Mouse (Mus musculus) limb, embryonic 14.5 days (tissue): ENCODE measurements around the gene Med15. TPM values are rescaled to one million over a fixed set of nuclear protein-coding genes. Genes with fewer than 3 reads are reported as not detected.

Source experiments
- ATAC-seq: fragments of 200-750 bp; cut with Nextera tagmentation; 2 replicates; pipeline ENCODE4 v1.8.0; 2017; ENCODE audit warnings: low read depth, moderate number of reproducible peaks, moderate TSS enrichment; ENCODE audit not compliant: low FRiP score
- DNase-seq: peaks from one replicate; pipeline ENCODE4 v3.0.0-alpha.2; 2015; ENCODE audit warnings: low spot score
- H3K27ac ChIP-seq: fragments of 300-500 bp; sonication (generic); replicated peaks from 2 replicates; pipeline ENCODE4 v1.5.1; 2014; ENCODE audit warnings: low read depth, mild to moderate bottlenecking, low read length, moderate library complexity, mixed read lengths
- H3K27me3 ChIP-seq: fragments of 300-500 bp; sonication (generic); 2 replicates; pipeline ENCODE4 v1.6.1; 2014; ENCODE audit warnings: low read length, mixed read lengths; ENCODE audit not compliant: control insufficient read depth, insufficient read depth
- H3K36me3 ChIP-seq: fragments of 300-500 bp; sonication (generic); 2 replicates; pipeline ENCODE4 v1.6.1; 2014; ENCODE audit warnings: mild to moderate bottlenecking, low read length, moderate library complexity, mixed read lengths; ENCODE audit not compliant: control insufficient read depth, insufficient read depth
- H3K4me1 ChIP-seq: fragments of 300-500 bp; sonication (generic); 2 replicates; pipeline ENCODE4 v1.6.1; 2014; ENCODE audit warnings: antibody characterized with exemption, low read length, mixed read lengths; ENCODE audit not compliant: control insufficient read depth, insufficient read depth
- H3K4me2 ChIP-seq: fragments of 300-500 bp; sonication (generic); replicated peaks from 2 replicates; pipeline ENCODE4 v1.6.1; 2014; ENCODE audit warnings: low read depth, mild to moderate bottlenecking, low read length, moderate library complexity; ENCODE audit not compliant: severe bottlenecking
- H3K4me3 ChIP-seq: fragments of 300-500 bp; sonication (generic); replicated peaks from 2 replicates; pipeline ENCODE4 v1.5.1; 2014; ENCODE audit warnings: low read length
- H3K9ac ChIP-seq: fragments of 300-500 bp; sonication (generic); 2 replicates; pipeline ENCODE4 v1.6.1; 2014; ENCODE audit warnings: mild to moderate bottlenecking, low read depth, low read length, moderate library complexity; ENCODE audit not compliant: severe bottlenecking
- H3K9me3 ChIP-seq: fragments of 300-500 bp; sonication (generic); 2 replicates; pipeline ENCODE4 v1.6.1; 2016; ENCODE audit warnings: low read length; ENCODE audit not compliant: control insufficient read depth
- POLR2A ChIP-seq: fragments of 200-500 bp; IDR thresholded peaks from 2 replicates; pipeline ENCODE4 v1.8.0; 2012; ENCODE audit warnings: inconsistent platforms, mild to moderate bottlenecking, moderate library complexity, borderline replicate concordance; ENCODE audit not compliant: insufficient read depth, insufficient read length; ENCODE audit errors: extremely low read depth
- WGBS: fragments of 180-500 bp; shearing (Covaris S2); extraction: QIAGEN DNeasy Blood & Tissue Kit; methylation state at CpG from one replicate; pipeline ENCODE4 v1.1.7; 2014; 5-methylcytosine and 5-hydroxymethylcytosine counted together
- polyA plus RNA-seq, 2 experiments: library from polyadenylated mRNA; depleted of rRNA in 1 of 2; stranded (reverse) in 1 of 2; unstranded in 1 of 2; fragments of >200 nt; fragmentation: Nextera tagmentation in 1 of 2; extraction: Ambion mirVana in 1 of 2; gene quantifications; 2 replicates each; pipeline versions ENCODE4 v1.2.1 to v1.2.3; 2012 to 2014

The Med15 gene
- polyA plus RNA-seq, 2 experiments: 41.6 to 84.6 TPM

- no peak overlapping the region for H3K9ac ChIP-seq
- H3K4me3 ChIP-seq: peak overlapping the region; percentile 86
- peak overlapping the region; percentile 90; the same call in 1 of the 2 replicates for H3K4me2 ChIP-seq
- H3K4me1 ChIP-seq: peaks cover 11% of the 10 kb centered on the region
- H3K27ac ChIP-seq: no peak overlapping the region
- WGBS: 92% methylated on average over 1 of the region's 1 CpGs
- no peak for TF ChIP-seq POLR2A
- no peaks in the 10 kb centered on the region for H3K36me3 ChIP-seq
- no peaks in the 10 kb centered on the region for H3K9me3 ChIP-seq
- DNase-seq (no peak), ATAC-seq (no peak)
- no peaks in the 10 kb centered on the region for H3K27me3 ChIP-seq
These were observed 9.4 kb downstream of the Med15 start for GRCm38 (mm10) chr16:17723325-17723626.

GRCm38 (mm10) chr16:17722461-17723324 is 10.0 kb downstream of the Med15 start:
- TF ChIP-seq POLR2A: peak; percentile 72; the same call in 1 of the 2 replicates
- Histone ChIP-seq H3K27me3 (no peaks in the 10 kb centered on the region), H3K4me3 (peak overlapping the region; percentile 86), H3K9me3 (no peaks in the 10 kb centered on the region), H3K9ac (peak overlapping the region; percentile 95), H3K27ac (peak overlapping the region; percentile 70), H3K4me2 (peak overlapping the region; percentile 90), H3K36me3 (no peaks in the 10 kb centered on the region), H3K4me1 (peaks cover 11% of the 10 kb centered on the region)
- 4% methylated on average over 38 of the region's 44 CpGs for WGBS
- DNase-seq (peak; percentile 89), ATAC-seq (peak; percentile 91)

- WGBS: 5% methylated on average over 10 of the region's 10 CpGs
- Histone ChIP-seq H3K4me1 (peaks cover 11% of the 10 kb centered on the region), H3K27me3 (no peaks in the 10 kb centered on the region), H3K9me3 (no peaks in the 10 kb centered on the region), H3K4me3 (peak overlapping the region; percentile 86), H3K4me2 (peak overlapping the region; percentile 90), H3K36me3 (no peaks in the 10 kb centered on the region), H3K27ac (peak overlapping the region; percentile 70), H3K9ac (peak overlapping the region; percentile 95)
- TF ChIP-seq POLR2A: no peak
- no peak for ATAC-seq
- no peak for DNase-seq
These were observed 10.8 kb downstream of the Med15 start for GRCm38 (mm10) chr16:17721822-17722460.

- Histone ChIP-seq H3K4me3 (peak overlapping the region; percentile 86), H3K4me2 (peak overlapping the region; percentile 90), H3K27me3 (no peaks in the 10 kb centered on the region), H3K9ac (peak overlapping the region; percentile 95), H3K9me3 (no peaks in the 10 kb centered on the region), H3K4me1 (peaks cover 8% of the 10 kb centered on the region), H3K36me3 (no peaks in the 10 kb centered on the region), H3K27ac (no peak overlapping the region)
- WGBS: 69% methylated on average over 9 of the region's 9 CpGs
- ATAC-seq (no peak), DNase-seq (no peak)
- TF ChIP-seq POLR2A: no peak
These were observed 11.4 kb downstream of the Med15 start for GRCm38 (mm10) chr16:17721114-17721808.

GRCm38 (mm10) chr16:17717791-17718190 is 14.9 kb downstream of the Med15 start:
- Histone ChIP-seq H3K9ac (no peak overlapping the region), H3K36me3 (no peaks in the 10 kb centered on the region), H3K4me2 (no peak overlapping the region), H3K9me3 (no peaks in the 10 kb centered on the region), H3K27ac (no peak overlapping the region), H3K27me3 (no peaks in the 10 kb centered on the region), H3K4me3 (no peak overlapping the region), H3K4me1 (peaks cover 8% of the 10 kb centered on the region)
- TF ChIP-seq POLR2A: no peak
- DNase-seq: no peak
- WGBS: 73% methylated on average over 1 of the region's 1 CpGs
- no peak for ATAC-seq
